Mouse (Mus musculus) forebrain, embryonic 10.5 days (tissue): ENCODE measurements around the gene Efna5. TPM values are rescaled to one million over a fixed set of nuclear protein-coding genes. Genes with fewer than 3 reads are reported as not detected.

ENCODE experiments used
- DNase-seq: peaks from one replicate; pipeline ENCODE4 v3.0.0-alpha.2; 2017; ENCODE audit warnings: low spot score; ENCODE audit errors: extremely low spot score
- H3K27ac ChIP-seq: fragments of 300-500 bp; sonication (generic); 2 replicates; pipeline ENCODE4 v1.5.1; 2016; ENCODE audit warnings: mild to moderate bottlenecking
- H3K27me3 ChIP-seq: fragments of 300-500 bp; sonication (generic); 2 replicates; pipeline ENCODE4 v1.6.1; 2016; ENCODE audit warnings: mild to moderate bottlenecking; ENCODE audit not compliant: poor library complexity, severe bottlenecking
- H3K36me3 ChIP-seq: fragments of 300-500 bp; sonication (generic); replicated peaks from 2 replicates; pipeline ENCODE4 v1.6.1; 2016; ENCODE audit warnings: mild to moderate bottlenecking, moderate library complexity
- H3K4me1 ChIP-seq: fragments of 300-500 bp; sonication (generic); 2 replicates; pipeline ENCODE4 v1.6.1; 2016
- H3K4me3 ChIP-seq: fragments of 300-500 bp; sonication (generic); 2 replicates; pipeline ENCODE4 v1.5.1; 2016; ENCODE audit warnings: mild to moderate bottlenecking, moderate library complexity
- H3K9me3 ChIP-seq: fragments of 300-500 bp; sonication (generic); 2 replicates; pipeline ENCODE4 v1.6.1; 2016; ENCODE audit warnings: mild to moderate bottlenecking, moderate library complexity
- WGBS: fragments of 180-500 bp; shearing (Covaris S2); methylation state at CpG from one replicate; pipeline ENCODE4 v1.1.7; 2016; 5-methylcytosine and 5-hydroxymethylcytosine counted together
- polyA plus RNA-seq: library from polyadenylated mRNA; unstranded; fragments of >200 nt; fragmentation: Nextera tagmentation; extraction: Ambion mirVana; gene quantifications from 2 replicates; pipeline ENCODE4 v1.2.1, GENCODE M21; 2016

Efna5 gene
- polyA plus RNA-seq, 1 experiment from 2014 or later = 44.9 TPM

- Histone ChIP-seq H3K27ac (no peak overlapping the region), H3K4me1 (peaks cover 31% of the 10 kb centered on the region)
- 91% methylated on average over 6 of the region's 6 CpGs for WGBS
These were observed 67.7 kb downstream of the Efna5 start for GRCm38 (mm10) chr17:62813461-62813860.

GRCm38 (mm10) chr17:62807891-62808290 lies 73.2 kb downstream of the Efna5 start:
- H3K27me3 ChIP-seq = no peaks in the 10 kb centered on the region
- peaks cover 3% of the 10 kb centered on the region; the same call in 1 of the 2 replicates for H3K36me3 ChIP-seq
- H3K4me1 ChIP-seq = no peaks in the 10 kb centered on the region
- H3K4me3 ChIP-seq = no peak overlapping the region
- H3K9me3 ChIP-seq = no peaks in the 10 kb centered on the region
- no peak for DNase-seq
- 93% methylated on average over 4 of the region's 4 CpGs for WGBS
- H3K27ac ChIP-seq = no peak overlapping the region

More at GRCm38 (mm10) chr17:62813461-62813860, 67.7 kb downstream of the Efna5 start:
- H3K4me3 ChIP-seq = no peak overlapping the region
- H3K9me3 ChIP-seq = no peaks in the 10 kb centered on the region
- H3K36me3 ChIP-seq = no peaks in the 10 kb centered on the region; the same call in 1 of the 2 replicates
- no peaks in the 10 kb centered on the region; the same call in 1 of the 2 replicates for H3K27me3 ChIP-seq
- DNase-seq = no peak

GRCm38 (mm10) chr17:62806646-62807045 lies 74.5 kb downstream of the Efna5 start:
- Histone ChIP-seq H3K36me3 (peaks cover 3% of the 10 kb centered on the region; the same call in 1 of the 2 replicates), H3K27ac (no peak overlapping the region), H3K27me3 (no peaks in the 10 kb centered on the region), H3K9me3 (no peaks in the 10 kb centered on the region), H3K4me3 (no peak overlapping the region), H3K4me1 (no peaks in the 10 kb centered on the region)
- 90% methylated on average over 6 of the region's 6 CpGs for WGBS
- no peak for DNase-seq

- Histone ChIP-seq H3K4me3 (no peak overlapping the region), H3K27me3 (no peaks in the 10 kb centered on the region), H3K27ac (no peak overlapping the region), H3K36me3 (peaks cover 3% of the 10 kb centered on the region; the same call in 1 of the 2 replicates), H3K9me3 (no peaks in the 10 kb centered on the region), H3K4me1 (no peaks in the 10 kb centered on the region; the same call in 1 of the 2 replicates)
- WGBS = 89% methylated on average over 6 of the region's 6 CpGs
- DNase-seq = no peak
These were observed 78.4 kb downstream of the Efna5 start for GRCm38 (mm10) chr17:62802748-62803147.

- no peak overlapping the region for H3K4me3 ChIP-seq
- H3K9me3 ChIP-seq = no peaks in the 10 kb centered on the region
- H3K27me3 ChIP-seq = peaks cover 7% of the 10 kb centered on the region; the same call in 1 of the 2 replicates
- WGBS = 94% methylated on average over 3 of the region's 3 CpGs
- DNase-seq = no peak
- H3K36me3 ChIP-seq = no peaks in the 10 kb centered on the region
- H3K4me1 ChIP-seq = peaks cover 11% of the 10 kb centered on the region
- no peak overlapping the region for H3K27ac ChIP-seq
These were observed 83.8 kb downstream of the Efna5 start for GRCm38 (mm10) chr17:62797272-62797671.

GRCm38 (mm10) chr17:62789291-62790290 lies 91.5 kb downstream of the Efna5 start:
- peaks cover 76% of the 10 kb centered on the region for H3K27me3 ChIP-seq

GRCm38 (mm10) chr17:62788783-62789182 lies 92.3 kb downstream of the Efna5 start:
- Histone ChIP-seq H3K36me3 (no peaks in the 10 kb centered on the region), H3K4me1 (peaks cover 76% of the 10 kb centered on the region), H3K9me3 (no peaks in the 10 kb centered on the region), H3K4me3 (no peak overlapping the region), H3K27ac (no peak overlapping the region), H3K27me3 (peaks cover 78% of the 10 kb centered on the region)
- no peak for DNase-seq
- 16% methylated on average over 6 of the region's 6 CpGs for WGBS

More at GRCm38 (mm10) chr17:62789291-62790290, 91.5 kb downstream of the Efna5 start:
- Histone ChIP-seq H3K36me3 (no peaks in the 10 kb centered on the region), H3K9me3 (no peaks in the 10 kb centered on the region), H3K4me3 (no peak overlapping the region), H3K27ac (no peak overlapping the region), H3K4me1 (peaks cover 69% of the 10 kb centered on the region)
- no peak for DNase-seq
- 20% methylated on average over 15 of the region's 15 CpGs for WGBS

GRCm38 (mm10) chr17:62787855-62788254 lies 93.3 kb downstream of the Efna5 start:
- no peak overlapping the region for H3K4me3 ChIP-seq
- no peaks in the 10 kb centered on the region for H3K9me3 ChIP-seq
- no peak for DNase-seq
- 19% methylated on average over 3 of the region's 3 CpGs for WGBS
- no peaks in the 10 kb centered on the region for H3K36me3 ChIP-seq
- no peak overlapping the region for H3K27ac ChIP-seq
- H3K27me3 ChIP-seq = peaks cover 80% of the 10 kb centered on the region
- peaks cover 76% of the 10 kb centered on the region for H3K4me1 ChIP-seq

- no peak for DNase-seq
- Histone ChIP-seq H3K27ac (no peak overlapping the region), H3K4me3 (no peak overlapping the region), H3K9me3 (no peaks in the 10 kb centered on the region), H3K4me1 (peaks cover 81% of the 10 kb centered on the region), H3K27me3 (peaks cover 80% of the 10 kb centered on the region), H3K36me3 (no peaks in the 10 kb centered on the region)
- WGBS = 26% methylated on average over 7 of the region's 7 CpGs
These were observed 94.6 kb downstream of the Efna5 start for GRCm38 (mm10) chr17:62786602-62786907.

- peaks cover 84% of the 10 kb centered on the region for H3K4me1 ChIP-seq
- H3K27me3 ChIP-seq = peaks cover 74% of the 10 kb centered on the region
- H3K9me3 ChIP-seq = no peaks in the 10 kb centered on the region
- DNase-seq = no peak
- no peak overlapping the region for H3K27ac ChIP-seq
- H3K36me3 ChIP-seq = no peaks in the 10 kb centered on the region
- H3K4me3 ChIP-seq = no peak overlapping the region
- WGBS = 53% methylated on average over 4 of the region's 4 CpGs
These were observed 95.1 kb downstream of the Efna5 start for GRCm38 (mm10) chr17:62785781-62786601.

GRCm38 (mm10) chr17:62784274-62785171 lies 96.6 kb downstream of the Efna5 start:
- Histone ChIP-seq H3K4me1 (peaks cover 78% of the 10 kb centered on the region), H3K27ac (0 out of 2 replicates have a peak overlapping the region, but pooled peaks have one; percentile 44), H3K9me3 (no peaks in the 10 kb centered on the region), H3K36me3 (no peaks in the 10 kb centered on the region), H3K4me3 (peak overlapping the region; percentile 37), H3K27me3 (peaks cover 68% of the 10 kb centered on the region)
- DNase-seq = no peak
- WGBS = 26% methylated on average over 27 of the region's 27 CpGs
